Mouse (Mus musculus) c-Kit-positive CD71-positive TER-119-positive erythroid progenitor cells, embryonic 14.5 days (primary cell): ENCODE results near the gene D630045J12Rik.

ENCODE experiments used
- DNase-seq: peaks from one replicate; pipeline ENCODE4 v3.0.0-alpha.2; 2013; ENCODE audit warnings: low spot score

Gene D630045J12Rik

GRCm38 (mm10) chr6:38192952-38193351 lies 60.9 kb downstream of the D630045J12Rik start:
- no peak for DNase-seq

DNA sequence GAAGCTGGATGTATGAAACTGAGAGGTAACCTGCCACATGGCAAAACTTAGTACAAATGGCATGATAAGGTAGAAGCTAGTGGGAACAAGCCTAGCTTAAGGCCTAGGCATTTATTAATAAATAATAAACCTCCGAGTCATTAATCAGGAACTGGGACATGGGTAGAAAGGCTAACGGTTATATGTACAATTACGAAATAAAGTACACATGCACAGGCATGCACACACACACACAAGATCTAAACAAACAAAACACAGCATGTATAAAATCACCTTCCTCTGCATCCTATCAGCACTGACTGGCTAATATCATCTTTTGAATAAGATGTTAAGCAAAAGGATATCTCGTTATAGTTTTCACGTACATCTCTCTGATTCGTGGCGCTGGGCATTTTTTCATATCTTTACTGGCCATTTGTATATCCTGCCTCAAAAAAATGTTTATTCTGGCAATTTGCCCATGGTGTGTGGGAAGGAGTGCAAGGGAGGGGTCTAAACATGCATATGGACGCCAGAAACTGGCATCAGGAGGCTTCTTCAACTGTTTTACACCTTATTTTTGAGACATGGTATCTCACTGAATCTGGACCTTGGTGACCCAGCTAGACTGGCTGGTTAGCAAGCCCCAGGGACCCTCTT lies 67.4 kb downstream of the D630045J12Rik start:
- no peak for DNase-seq

- DNase-seq: no peak
Measured at GRCm38 (mm10) chr6:38184791-38185190, 69.0 kb downstream of the D630045J12Rik start.

DNA sequence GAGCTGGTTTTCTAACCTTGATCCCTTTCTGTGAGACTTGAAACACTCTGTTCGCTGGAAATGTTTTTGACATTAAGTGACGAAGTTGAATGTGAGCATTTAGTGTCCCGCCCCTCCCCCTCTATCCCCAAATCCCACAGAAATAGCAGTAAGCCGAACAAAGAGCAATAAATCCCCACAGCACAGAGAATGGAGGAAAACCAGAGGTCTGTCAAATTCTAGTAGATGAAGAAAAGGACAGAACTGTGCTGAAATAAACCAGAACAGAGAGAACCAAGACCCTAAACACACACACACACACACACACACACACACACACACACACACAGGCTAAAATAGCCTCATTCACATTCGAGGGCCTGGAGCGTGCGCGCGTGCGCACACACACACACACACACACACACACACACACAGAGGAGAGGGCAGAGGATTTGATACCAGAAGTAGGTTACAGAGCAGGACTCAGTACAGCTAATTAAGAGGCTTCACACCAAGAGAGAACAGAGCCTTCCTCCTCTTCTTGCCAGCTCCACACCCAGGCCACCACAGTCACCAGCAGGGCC lies 72.0 kb downstream of the D630045J12Rik start:
- DNase-seq: no peak

DNA sequence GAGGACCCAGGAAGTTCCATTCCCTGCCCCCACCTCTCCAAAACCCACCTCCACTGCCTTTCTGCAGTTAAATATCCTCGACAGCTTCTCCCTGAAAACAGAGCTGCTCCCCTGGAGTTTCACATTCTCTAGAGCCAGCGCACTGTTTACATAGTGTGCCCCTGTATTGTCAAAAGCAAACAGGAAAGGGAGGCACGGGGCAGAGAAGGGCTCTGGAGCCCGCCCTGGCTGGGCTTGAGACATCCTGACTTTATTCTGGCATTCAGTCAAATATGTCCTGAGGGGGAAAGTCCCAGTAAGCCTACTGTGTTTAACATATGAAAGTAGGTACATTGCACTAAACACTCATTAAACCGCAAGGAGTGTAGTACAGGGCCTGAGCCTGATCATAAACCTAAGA lies 73.1 kb downstream of the D630045J12Rik start:
- no peak for DNase-seq

- DNase-seq: no peak
Measured at GRCm38 (mm10) chr6:38165385-38165784, 88.4 kb downstream of the D630045J12Rik start.

- DNase-seq: no peak
Measured at GRCm38 (mm10) chr6:38164705-38165104, 89.1 kb downstream of the D630045J12Rik start.

DNA sequence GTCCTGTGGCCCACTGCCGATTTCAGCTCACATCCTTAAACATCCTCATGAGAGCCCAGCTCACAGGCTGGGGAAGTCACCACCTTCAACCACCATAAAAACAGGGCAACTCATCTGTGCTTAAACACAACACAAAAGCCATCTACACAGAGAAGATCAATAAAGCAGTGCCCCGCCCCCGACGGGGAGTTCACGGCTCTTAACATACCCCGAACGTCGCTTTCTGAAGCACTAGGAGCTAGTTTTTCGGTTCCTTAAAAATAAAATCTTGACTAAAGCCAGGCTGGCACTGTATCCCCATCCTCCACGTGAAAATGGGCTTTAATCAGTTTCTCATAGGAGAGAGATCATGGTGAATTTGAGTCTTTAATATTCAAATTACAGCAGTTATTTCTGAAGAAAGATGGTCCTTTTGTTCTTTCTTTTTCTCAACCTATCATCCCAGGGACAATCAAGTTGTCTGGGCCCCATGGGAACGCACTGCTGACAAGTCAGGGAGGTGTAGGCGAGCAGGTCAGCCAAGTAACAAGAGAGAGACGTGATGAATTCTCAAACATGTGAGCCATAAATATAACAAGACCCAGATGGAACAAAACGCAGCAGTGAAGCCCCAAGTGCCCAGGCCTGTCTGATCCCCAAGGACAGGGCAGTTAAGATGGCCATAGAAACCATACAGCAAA lies 90.8 kb downstream of the D630045J12Rik start:
- DNase-seq: no peak

DNA sequence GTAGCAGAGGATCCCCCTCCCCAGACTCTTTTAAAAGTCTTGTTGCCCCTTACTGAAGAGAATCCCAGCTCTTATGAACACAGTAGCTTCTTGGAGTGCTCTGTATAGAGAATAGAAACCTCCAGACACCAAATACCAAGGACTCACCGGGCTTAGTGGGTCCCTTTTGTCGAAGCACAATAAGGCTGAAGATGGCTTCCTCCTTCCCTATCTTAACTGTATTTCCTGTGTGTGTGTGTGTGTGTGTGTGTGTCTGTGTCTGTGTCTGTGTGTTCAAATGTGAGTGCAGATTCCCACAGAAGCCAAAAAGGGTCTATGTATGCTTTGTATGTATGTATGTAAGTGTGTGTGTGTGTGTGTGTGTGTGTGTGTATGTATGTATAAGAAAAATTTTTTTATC lies 93.3 kb downstream of the D630045J12Rik start:
- no peak for DNase-seq

DNA sequence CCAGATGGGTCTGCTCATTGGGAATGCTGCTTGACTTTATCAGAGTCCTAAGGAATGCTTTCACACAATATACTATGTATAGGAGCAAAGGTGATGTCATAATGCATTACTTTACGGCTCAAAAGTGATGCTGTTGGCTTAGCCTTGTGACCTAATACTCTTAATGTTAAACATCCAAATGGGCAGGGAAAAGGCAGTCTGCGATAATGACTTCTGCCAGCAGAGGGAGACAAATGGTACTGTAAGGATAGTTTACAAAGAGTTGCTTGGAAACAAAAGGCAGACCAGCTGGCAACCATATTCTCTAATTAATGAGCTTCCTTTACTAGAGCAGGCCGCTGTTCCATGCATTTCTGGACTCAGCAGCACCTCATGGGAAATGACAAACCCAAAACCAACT lies 93.7 kb downstream of the D630045J12Rik start:
- DNase-seq: peak; percentile 69

GRCm38 (mm10) chr6:38159576-38159975 lies 94.2 kb downstream of the D630045J12Rik start:
- no peak for DNase-seq

DNA sequence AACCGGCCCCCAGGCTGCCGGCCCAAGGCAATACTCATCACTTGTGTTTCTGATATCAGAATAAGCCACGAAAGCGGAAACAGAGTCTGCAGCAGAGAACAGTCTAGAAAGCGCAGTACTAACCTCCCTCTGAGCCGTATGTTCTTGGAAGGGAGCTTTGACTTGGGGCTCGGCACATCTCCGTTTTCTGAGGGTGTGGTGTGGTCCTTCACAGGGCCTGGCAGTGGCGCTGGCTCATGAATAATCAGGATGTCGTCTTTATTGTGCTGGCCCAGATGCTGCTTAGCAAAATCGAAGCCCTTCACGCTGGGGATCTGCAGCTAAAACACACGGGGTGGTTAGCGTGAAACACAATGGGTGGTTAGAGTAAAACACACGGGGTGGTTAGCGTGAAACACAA lies 95.9 kb downstream of the D630045J12Rik start:
- DNase-seq: no peak

DNA sequence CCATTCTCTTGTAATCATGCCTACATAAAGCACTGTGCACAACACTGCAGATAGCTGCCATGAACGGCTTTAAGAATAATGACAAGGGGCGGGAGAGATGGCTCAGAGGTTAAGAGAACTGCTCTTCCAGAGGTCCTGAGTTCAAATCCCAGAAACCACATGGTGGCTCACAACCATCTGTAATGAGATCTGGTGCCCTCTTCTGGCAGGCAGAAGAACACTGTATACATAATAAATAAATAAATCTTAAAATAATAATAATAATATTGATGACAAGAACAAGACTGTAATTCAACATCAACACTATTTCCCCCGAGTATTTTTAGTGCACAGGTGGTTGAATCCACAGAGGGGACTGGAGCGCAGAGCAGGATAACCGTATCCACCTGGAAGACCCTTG lies 97.6 kb downstream of the D630045J12Rik start:
- DNase-seq: no peak

- no peak for DNase-seq
Measured at GRCm38 (mm10) chr6:38152305-38152704, 101.5 kb downstream of the D630045J12Rik start.

GRCm38 (mm10) chr6:38149483-38149882 lies 104.3 kb downstream of the D630045J12Rik start:
- DNase-seq: no peak

GRCm38 (mm10) chr6:38148626-38149025 lies 105.2 kb downstream of the D630045J12Rik start:
- no peak for DNase-seq

- no peak for DNase-seq
Measured at GRCm38 (mm10) chr6:38147301-38147700, 106.5 kb downstream of the D630045J12Rik start.

DNA sequence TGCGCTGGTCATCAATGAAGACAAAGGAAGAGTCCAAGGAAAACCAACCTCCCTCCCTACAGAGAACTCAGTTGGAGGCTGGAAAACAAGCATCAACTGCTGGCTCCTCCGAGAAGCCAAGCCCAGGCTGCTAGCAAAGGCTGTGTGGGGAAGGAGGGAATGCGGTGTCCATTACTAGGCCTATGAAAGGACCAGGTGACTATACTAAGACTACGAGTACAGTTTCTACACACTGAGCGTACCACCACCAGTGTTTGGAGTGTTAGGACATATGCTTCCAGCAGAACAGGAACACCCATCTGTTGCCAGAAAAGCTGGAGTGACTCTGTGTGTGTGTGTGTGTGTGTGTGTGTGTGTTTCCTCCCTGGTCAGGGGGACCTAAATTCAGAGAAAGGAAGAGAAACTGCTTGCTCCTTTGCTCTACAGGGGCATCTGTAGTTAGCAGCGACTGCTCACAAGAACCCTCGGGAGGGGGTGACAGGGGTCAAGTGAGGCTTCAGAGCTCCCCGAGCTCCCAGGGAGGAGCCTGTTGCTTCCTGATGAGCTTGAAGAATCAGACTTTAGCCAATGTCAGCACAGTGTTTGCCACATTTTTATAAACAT lies 108.2 kb downstream of the D630045J12Rik start:
- DNase-seq: no peak

DNA sequence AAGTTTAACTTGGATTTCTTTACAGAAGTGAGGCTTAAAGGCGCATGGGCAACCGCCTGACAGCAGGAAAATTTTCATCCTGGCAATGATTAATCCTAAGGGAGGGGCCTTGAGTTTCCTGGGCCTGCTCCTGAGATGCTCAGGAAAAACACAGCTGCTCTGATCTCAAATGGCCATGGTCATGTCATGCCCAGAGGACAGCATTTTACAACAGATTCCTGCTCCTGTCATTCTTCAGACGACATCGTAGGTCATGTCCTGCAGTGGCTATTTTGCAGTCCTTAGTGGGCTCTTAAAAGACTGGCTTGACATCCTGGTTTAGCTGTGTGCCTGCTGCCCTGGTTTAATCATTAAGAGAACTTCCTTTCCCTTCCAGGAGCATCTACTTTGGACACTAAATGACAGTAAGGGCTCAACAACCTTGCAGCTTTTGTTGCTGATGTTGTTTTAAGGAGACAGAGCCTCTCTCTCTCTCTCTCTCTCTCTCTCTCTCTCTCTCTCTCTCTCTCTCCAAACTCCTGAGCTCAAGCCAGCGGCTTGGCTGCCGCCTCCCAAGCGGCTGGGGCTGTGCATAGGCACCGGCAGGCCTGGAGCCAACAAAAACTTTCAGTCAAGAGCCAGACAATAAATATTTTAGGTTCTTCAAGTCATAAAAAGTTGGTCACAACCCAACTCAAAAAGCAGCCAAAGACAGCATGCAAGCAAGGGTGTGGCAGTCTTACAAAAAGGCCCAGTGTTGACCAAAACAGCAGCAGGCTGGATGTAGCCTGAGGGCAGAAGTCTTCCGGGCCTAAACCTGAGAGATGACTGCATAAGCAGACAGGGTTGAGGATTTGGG lies 109.4 kb downstream of the D630045J12Rik start:
- DNase-seq: no peak

DNA sequence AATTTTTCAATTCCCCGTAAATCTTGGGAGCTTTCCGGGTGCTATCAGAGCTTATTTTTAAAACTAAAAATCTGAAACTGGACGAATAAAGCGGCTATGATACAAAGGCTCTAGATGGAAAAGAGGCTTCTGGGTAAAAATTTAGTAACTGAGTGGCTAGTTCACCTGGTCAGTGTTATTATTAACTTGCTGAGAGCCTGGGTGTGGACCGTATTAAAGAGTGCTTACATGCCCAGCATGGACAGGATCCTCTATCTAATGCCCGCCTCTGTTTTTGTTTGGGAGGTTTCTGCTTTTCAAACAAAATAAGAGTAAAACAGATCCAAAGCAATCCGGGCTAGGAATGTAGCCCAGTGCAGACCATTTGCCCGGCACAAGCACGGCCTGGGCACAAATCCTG lies 113.4 kb downstream of the D630045J12Rik start:
- no peak for DNase-seq

GRCm38 (mm10) chr6:38139086-38139485 lies 114.7 kb downstream of the D630045J12Rik start:
- DNase-seq: no peak
